Mouse (Mus musculus): ENCODE measurements around the gene Kcnma1.

DNA sequence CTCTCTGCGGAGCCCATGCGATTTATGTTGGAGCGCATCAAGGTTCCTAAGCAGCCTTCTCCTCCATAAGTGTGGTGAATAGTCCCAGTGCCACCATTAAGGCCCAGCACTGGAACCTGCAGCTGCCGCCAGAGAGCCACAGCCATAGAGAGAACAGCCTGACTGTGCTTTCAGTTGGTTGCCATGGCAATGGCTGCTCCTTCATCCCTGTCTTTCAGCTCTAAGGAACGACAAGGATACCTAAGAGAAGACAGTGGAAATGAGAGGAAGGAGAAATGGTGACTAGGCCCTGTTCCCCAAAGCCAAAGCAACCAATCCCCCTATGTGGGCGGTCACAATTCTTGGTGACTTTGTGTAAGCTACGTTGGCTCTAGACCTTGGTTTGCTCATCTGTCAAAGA, 303.3 kb downstream of the Kcnma1 start:
- TF ChIP-seq MYOG (IDR thresholded peaks at IDR 0.05; ENCODE audit: control insufficient read depth in 1 of 3, insufficient read depth in 1 of 3, insufficient read length in 2 of 3, low read depth in 2 of 3) (no peak), POLR2A (IDR thresholded peaks at IDR 0.05; ENCODE audit: insufficient read length, low read depth) (no peak), TCF12 (IDR thresholded peaks at IDR 0.05; ENCODE audit: insufficient read depth, poor library complexity, severe bottlenecking) (no peak), MYOD1 (IDR thresholded peaks at IDR 0.05; ENCODE audit: control insufficient read depth in 1 of 3, insufficient read length in 2 of 3, low read depth in 2 of 3) (no peak), REST (IDR thresholded peaks at IDR 0.05; ENCODE audit: insufficient read depth, insufficient read length) (no peak), CEBPB (IDR thresholded peaks at IDR 0.05; ENCODE audit: insufficient read depth, poor library complexity, severe bottlenecking) (no peak), E2F4 (IDR thresholded peaks at IDR 0.05; ENCODE audit: insufficient read depth) (no peak), USF1 (IDR thresholded peaks at IDR 0.05; ENCODE audit: low read depth) (no peak), MAX (IDR thresholded peaks at IDR 0.05; ENCODE audit: low read depth) (no peak)
